Mouse (Mus musculus) hindbrain, embryonic 14.5 days (tissue): Measurements from ENCODE around the gene Fv1. TPM values are rescaled to one million over a fixed set of nuclear protein-coding genes. Genes with fewer than 3 reads are reported as not detected.

Experiments used
- ATAC-seq: fragments of 200-750 bp; cut with Nextera tagmentation; 2 replicates; pipeline ENCODE4 v1.8.0; 2017; ENCODE audit warnings: moderate number of reproducible peaks, mild to moderate bottlenecking, moderate TSS enrichment, moderate library complexity; ENCODE audit not compliant: low FRiP score
- DNase-seq: peaks from one replicate; pipeline ENCODE4 v3.0.0-alpha.2; 2015; ENCODE audit warnings: low spot score
- H3K27ac ChIP-seq: fragments of 300-500 bp; sonication (generic); 2 replicates; pipeline ENCODE4 v1.5.1; 2014; ENCODE audit warnings: mild to moderate bottlenecking, moderate library complexity
- H3K27me3 ChIP-seq: fragments of 300-500 bp; sonication (generic); 2 replicates; pipeline ENCODE4 v1.6.1; 2014; ENCODE audit warnings: mild to moderate bottlenecking, low read length, mixed read lengths; ENCODE audit not compliant: control insufficient read depth, insufficient read depth
- H3K36me3 ChIP-seq: fragments of 300-500 bp; sonication (generic); replicated peaks from 2 replicates; pipeline ENCODE4 v1.6.1; 2014; ENCODE audit not compliant: control insufficient read depth, insufficient read depth
- H3K4me1 ChIP-seq: fragments of 300-500 bp; sonication (generic); replicated peaks from 2 replicates; pipeline ENCODE4 v1.6.1; 2014; ENCODE audit warnings: antibody characterized with exemption, low read length, mixed read lengths; ENCODE audit not compliant: control insufficient read depth, insufficient read depth
- H3K4me2 ChIP-seq: fragments of 300-500 bp; sonication (generic); replicated peaks from 2 replicates; pipeline ENCODE4 v1.6.1; 2014; ENCODE audit warnings: mild to moderate bottlenecking, moderate library complexity
- H3K4me3 ChIP-seq: fragments of 300-500 bp; sonication (generic); replicated peaks from 2 replicates; pipeline ENCODE4 v1.5.1; 2014; ENCODE audit warnings: mild to moderate bottlenecking, low read length
- H3K9ac ChIP-seq: fragments of 300-500 bp; sonication (generic); 2 replicates; pipeline ENCODE4 v1.6.1; 2014
- H3K9me3 ChIP-seq: fragments of 300-500 bp; sonication (generic); 2 replicates; pipeline ENCODE4 v1.6.1; 2016; ENCODE audit warnings: low read length; ENCODE audit not compliant: control insufficient read depth
- WGBS: fragments of 180-500 bp; shearing (Covaris S2); extraction: QIAGEN DNeasy Blood & Tissue Kit; methylation state at CpG from one replicate; pipeline ENCODE4 v1.1.7; 2014; 5-methylcytosine and 5-hydroxymethylcytosine counted together
- polyA plus RNA-seq: library from polyadenylated mRNA; unstranded; fragments of >200 nt; fragmentation: Nextera tagmentation; extraction: Ambion mirVana; gene quantifications from 2 replicates; pipeline ENCODE4 v1.2.1, GENCODE M21; 2014

Fv1 gene
- polyA plus RNA-seq, 1 experiment from 2014 or later = 7.2 TPM

DNA sequence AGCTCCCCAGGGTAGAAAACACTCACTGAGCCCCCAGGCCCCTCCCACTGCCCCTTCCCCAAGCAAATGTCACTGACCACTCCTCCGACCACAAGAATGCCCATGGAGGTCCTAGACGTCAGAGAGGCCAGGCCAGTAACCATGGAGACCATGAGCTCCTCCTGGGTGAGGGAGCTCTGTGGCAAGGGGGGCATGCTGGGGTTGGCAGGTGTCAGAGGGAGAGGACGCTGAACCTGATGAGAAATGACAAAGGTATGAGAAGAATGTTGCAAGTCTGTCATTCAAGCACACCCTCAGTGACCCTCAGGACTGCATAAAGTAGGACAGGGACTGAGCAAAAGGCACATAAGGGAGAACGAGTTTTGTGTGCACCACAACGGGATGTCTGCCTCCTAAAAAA lies 11.1 kb downstream of the Fv1 start:
- Histone ChIP-seq H3K4me3 (no peak overlapping the region), H3K27me3 (no peaks in the 10 kb centered on the region), H3K9ac (no peak overlapping the region), H3K4me2 (no peak overlapping the region), H3K27ac (no peak overlapping the region), H3K9me3 (no peaks in the 10 kb centered on the region), H3K36me3 (peaks cover 93% of the 10 kb centered on the region), H3K4me1 (no peaks in the 10 kb centered on the region)
- DNase-seq (no peak), ATAC-seq (no peak)
- 54% methylated on average over 5 of the region's 5 CpGs for WGBS

GRCm38 (mm10) chr4:147881792-147882191 lies 13.0 kb downstream of the Fv1 start:
- Histone ChIP-seq H3K4me3 (no peak overlapping the region), H3K27ac (no peak overlapping the region), H3K9me3 (no peaks in the 10 kb centered on the region), H3K4me1 (no peaks in the 10 kb centered on the region), H3K9ac (no peak overlapping the region), H3K36me3 (peaks cover 93% of the 10 kb centered on the region), H3K27me3 (no peaks in the 10 kb centered on the region), H3K4me2 (no peak overlapping the region)
- WGBS = 98% methylated on average over 7 of the region's 7 CpGs
- DNase-seq (no peak), ATAC-seq (no peak)

GRCm38 (mm10) chr4:147883041-147883440 lies 14.3 kb downstream of the Fv1 start:
- 86% methylated on average over 6 of the region's 6 CpGs for WGBS
- H3K36me3 ChIP-seq = peaks cover 96% of the 10 kb centered on the region
- DNase-seq = no peak
- no peak overlapping the region for H3K27ac ChIP-seq
- H3K27me3 ChIP-seq = no peaks in the 10 kb centered on the region
- no peak for ATAC-seq
- no peaks in the 10 kb centered on the region for H3K9me3 ChIP-seq
- no peak overlapping the region for H3K4me2 ChIP-seq
- H3K4me3 ChIP-seq = no peak overlapping the region
- no peak overlapping the region for H3K9ac ChIP-seq
- H3K4me1 ChIP-seq = no peaks in the 10 kb centered on the region

DNA sequence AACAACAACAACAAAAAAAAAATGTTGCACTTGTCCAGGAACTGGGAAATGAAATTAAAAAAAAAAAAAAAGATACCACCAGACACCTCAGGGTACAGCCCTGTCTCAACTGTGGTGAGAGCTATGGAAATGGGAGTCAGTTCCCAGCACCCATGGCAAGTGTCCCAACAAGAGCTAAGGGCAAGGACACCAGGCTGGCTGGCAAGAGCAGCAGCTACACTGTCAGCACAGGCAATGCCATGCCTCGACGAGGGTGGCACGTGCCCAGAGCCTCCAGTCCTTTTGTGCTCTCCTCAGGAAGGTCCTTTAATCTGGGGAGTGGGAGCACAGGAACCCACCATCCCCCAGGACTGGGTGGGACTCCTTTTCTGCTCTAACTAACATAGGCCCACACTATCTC lies 15.4 kb downstream of the Fv1 start:
- Histone ChIP-seq H3K4me2 (no peak overlapping the region), H3K4me1 (no peaks in the 10 kb centered on the region), H3K9me3 (no peaks in the 10 kb centered on the region), H3K9ac (no peak overlapping the region), H3K27ac (no peak overlapping the region), H3K4me3 (no peak overlapping the region), H3K36me3 (peaks cover 96% of the 10 kb centered on the region), H3K27me3 (no peaks in the 10 kb centered on the region)
- 97% methylated on average over 3 of the region's 3 CpGs for WGBS
- no peak for DNase-seq
- ATAC-seq = no peak

GRCm38 (mm10) chr4:147886158-147886557 lies 17.4 kb downstream of the Fv1 start:
- no peaks in the 10 kb centered on the region for H3K4me1 ChIP-seq
- 93% methylated on average over 12 of the region's 12 CpGs for WGBS
- no peaks in the 10 kb centered on the region for H3K9me3 ChIP-seq
- no peak overlapping the region for H3K27ac ChIP-seq
- peaks cover 96% of the 10 kb centered on the region for H3K36me3 ChIP-seq
- H3K9ac ChIP-seq = no peak overlapping the region
- DNase-seq (no peak), ATAC-seq (no peak)
- H3K4me2 ChIP-seq = no peak overlapping the region
- no peak overlapping the region for H3K4me3 ChIP-seq
- no peaks in the 10 kb centered on the region for H3K27me3 ChIP-seq

DNA sequence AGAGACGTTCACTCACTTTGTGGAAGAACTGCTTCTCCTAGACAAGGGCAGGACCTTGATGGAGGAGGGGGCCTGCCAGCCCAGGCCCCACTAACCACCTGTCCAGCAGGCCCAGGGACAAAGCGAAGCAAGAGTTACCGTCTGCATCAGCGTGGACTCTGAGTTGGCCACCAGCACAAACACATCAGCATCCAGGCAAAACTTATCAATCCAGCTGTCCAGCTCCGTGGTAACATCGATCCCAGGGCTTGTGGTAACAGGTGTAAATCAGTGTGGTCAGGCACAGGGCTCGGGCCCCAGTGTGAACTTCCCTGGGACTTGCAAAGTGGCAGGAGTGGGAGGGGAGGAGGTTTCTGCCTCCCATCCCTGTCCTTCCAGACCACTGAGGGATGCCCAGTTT lies 18.5 kb downstream of the Fv1 start:
- ATAC-seq (no peak), DNase-seq (no peak)
- Histone ChIP-seq H3K9ac (no peak overlapping the region), H3K27ac (no peak overlapping the region), H3K4me3 (no peak overlapping the region), H3K27me3 (no peaks in the 10 kb centered on the region), H3K4me1 (no peaks in the 10 kb centered on the region), H3K4me2 (no peak overlapping the region), H3K9me3 (no peaks in the 10 kb centered on the region), H3K36me3 (peaks cover 96% of the 10 kb centered on the region)
- WGBS = 95% methylated on average over 7 of the region's 7 CpGs

DNA sequence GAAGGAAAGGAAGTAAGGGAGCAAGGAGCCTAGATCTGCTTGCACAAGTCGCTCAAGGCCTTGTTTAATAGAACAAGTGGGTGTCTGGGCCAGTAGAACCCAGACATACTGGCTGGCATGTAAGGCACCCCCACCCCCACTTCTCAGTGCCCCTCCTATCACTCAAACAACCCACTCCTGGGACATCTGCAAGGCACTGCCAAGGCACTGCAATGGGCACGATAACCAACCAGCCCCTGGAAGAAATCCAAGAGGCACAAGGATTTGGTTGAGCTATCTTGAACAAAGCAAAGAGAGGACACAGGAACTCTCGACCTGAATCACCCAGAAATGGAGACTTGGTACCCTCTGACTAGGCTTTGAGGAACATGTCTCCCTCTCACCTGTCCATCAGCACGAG lies 19.5 kb downstream of the Fv1 start:
- Histone ChIP-seq H3K4me3 (no peak overlapping the region), H3K9me3 (no peaks in the 10 kb centered on the region), H3K4me2 (no peak overlapping the region), H3K36me3 (peaks cover 96% of the 10 kb centered on the region), H3K4me1 (no peaks in the 10 kb centered on the region), H3K9ac (no peak overlapping the region), H3K27ac (no peak overlapping the region), H3K27me3 (no peaks in the 10 kb centered on the region)
- ATAC-seq (no peak), DNase-seq (no peak)
- 91% methylated on average over 4 of the region's 4 CpGs for WGBS

- peaks cover 96% of the 10 kb centered on the region for H3K36me3 ChIP-seq
- H3K9ac ChIP-seq = no peak overlapping the region
- no peaks in the 10 kb centered on the region for H3K9me3 ChIP-seq
- H3K4me3 ChIP-seq = no peak overlapping the region
- no peak overlapping the region for H3K4me2 ChIP-seq
- ATAC-seq (no peak), DNase-seq (no peak)
- WGBS = 91% methylated on average over 6 of the region's 6 CpGs
- no peaks in the 10 kb centered on the region for H3K4me1 ChIP-seq
- H3K27me3 ChIP-seq = no peaks in the 10 kb centered on the region
- H3K27ac ChIP-seq = no peak overlapping the region
These were observed 21.6 kb downstream of the Fv1 start for GRCm38 (mm10) chr4:147890341-147890740.

DNA sequence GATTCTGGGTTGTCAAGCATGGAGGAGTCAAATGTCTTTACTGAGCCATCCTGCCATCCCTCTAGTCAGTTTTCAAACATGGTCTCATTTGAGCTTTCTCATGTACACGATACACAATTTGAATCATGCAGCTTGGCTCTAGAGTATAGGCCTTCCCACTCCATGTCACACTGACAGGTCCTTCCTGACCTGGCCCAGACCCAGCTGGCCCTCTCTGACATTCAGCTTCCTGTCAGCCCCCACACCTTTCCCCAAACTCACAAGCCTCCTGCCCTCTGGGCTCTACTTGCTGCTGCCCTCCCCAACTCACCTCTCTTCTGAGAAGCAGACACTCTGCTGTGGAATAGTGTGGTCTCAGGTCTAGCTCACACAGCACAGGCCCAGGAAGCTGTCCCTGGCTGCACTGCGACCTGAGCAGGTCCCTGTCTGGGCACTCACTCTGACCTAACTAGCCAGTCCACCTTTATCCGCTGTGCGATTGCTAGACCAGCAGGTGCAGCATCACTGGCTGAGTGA lies 27.1 kb downstream of the Fv1 start:
- WGBS = 94% methylated on average over 4 of the region's 4 CpGs
- H3K4me3 ChIP-seq = no peak overlapping the region

DNA sequence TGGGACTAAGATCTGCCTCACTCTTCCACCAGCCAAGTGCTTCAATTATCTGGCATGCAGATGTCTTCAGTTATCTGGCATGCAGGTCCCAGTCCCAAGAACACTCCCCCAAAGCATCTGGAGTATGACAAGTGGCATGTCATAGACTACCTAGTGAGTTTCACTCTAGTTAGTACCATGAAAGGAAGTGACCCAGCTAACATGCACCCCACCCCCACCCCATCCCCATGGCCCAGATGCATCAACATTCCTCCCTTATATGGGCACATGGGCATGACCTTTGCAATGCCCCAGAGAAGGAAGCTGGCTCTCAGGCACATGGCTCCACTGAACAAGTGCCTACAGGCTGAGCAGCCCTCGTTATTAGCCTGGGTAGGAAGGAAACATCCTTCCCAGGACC lies 27.6 kb downstream of the Fv1 start:
- Histone ChIP-seq H3K9me3 (no peaks in the 10 kb centered on the region), H3K9ac (no peak overlapping the region), H3K4me3 (no peak overlapping the region), H3K36me3 (peaks cover 99% of the 10 kb centered on the region), H3K4me1 (no peaks in the 10 kb centered on the region), H3K27ac (no peak overlapping the region), H3K4me2 (no peak overlapping the region), H3K27me3 (no peaks in the 10 kb centered on the region)
- WGBS = 78% methylated on average over 1 of the region's 1 CpGs
- ATAC-seq (no peak), DNase-seq (no peak)

More for the DNA sequence above, 27.1 kb downstream of the Fv1 start:
- Histone ChIP-seq H3K36me3 (peaks cover 100% of the 10 kb centered on the region), H3K4me2 (no peak overlapping the region), H3K9ac (no peak overlapping the region), H3K9me3 (no peaks in the 10 kb centered on the region), H3K27ac (no peak overlapping the region), H3K4me1 (no peaks in the 10 kb centered on the region), H3K27me3 (no peaks in the 10 kb centered on the region)
- ATAC-seq = no peak
- DNase-seq = no peak
